Mouse (Mus musculus): ENCODE data around the gene Spty2d1.
"Not testable (repeated sequence)": the region's sequence is repeated elsewhere in the genome, so short reads cannot be mapped to it uniquely, and the experiment has no call there.

Spty2d1 gene

GRCm38 (mm10) chr7:47008168-47008993 is at the start of gene Spty2d1:
Gene Spty2d1, minus strand, starts transcription at chr7:47008411.
- peak; percentile 98 to 99 for DNase-seq (ENCODE audit: low spot score in 2 of 2)

- no peak for DNase-seq (ENCODE audit: low spot score in 2 of 2)
Measured at GRCm38 (mm10) chr7:47056273-47056672, 48.1 kb upstream of the Spty2d1 start.

DNA sequence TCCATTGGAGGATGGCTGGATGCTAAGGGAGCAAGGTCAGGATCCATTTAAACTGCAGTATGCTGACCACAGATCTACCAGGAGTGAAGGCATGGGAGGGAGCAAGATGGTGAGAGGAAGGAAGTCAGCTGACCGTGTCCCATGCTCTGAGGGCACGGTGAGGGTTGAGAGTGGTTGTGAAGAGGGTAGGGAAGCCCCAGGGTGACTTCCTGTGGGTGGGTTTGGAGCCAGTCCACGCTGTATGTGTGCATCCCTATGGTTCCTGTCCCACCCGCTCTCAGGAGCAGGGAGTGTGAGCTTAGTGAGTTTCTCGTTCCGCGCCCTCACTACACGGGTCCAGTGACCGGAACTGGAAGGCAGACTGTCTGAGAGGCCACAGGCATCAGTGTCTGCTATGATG is 47.5 kb upstream of the Spty2d1 start:
- DNase-seq (ENCODE audit: low spot score in 2 of 2): no peak

GRCm38 (mm10) chr7:47054666-47055065 is 46.5 kb upstream of the Spty2d1 start:
- no peak for DNase-seq (ENCODE audit: low spot score in 2 of 2)

- no peak for DNase-seq (ENCODE audit: low spot score in 2 of 2)
Measured at GRCm38 (mm10) chr7:47053287-47053686, 45.1 kb upstream of the Spty2d1 start.

GRCm38 (mm10) chr7:47052276-47052675 is 44.1 kb upstream of the Spty2d1 start:
- no peak for DNase-seq (ENCODE audit: low spot score in 2 of 2)

- no peak for DNase-seq (ENCODE audit: low spot score in 2 of 2)
Measured at GRCm38 (mm10) chr7:47051404-47052151, 43.4 kb upstream of the Spty2d1 start.

DNA sequence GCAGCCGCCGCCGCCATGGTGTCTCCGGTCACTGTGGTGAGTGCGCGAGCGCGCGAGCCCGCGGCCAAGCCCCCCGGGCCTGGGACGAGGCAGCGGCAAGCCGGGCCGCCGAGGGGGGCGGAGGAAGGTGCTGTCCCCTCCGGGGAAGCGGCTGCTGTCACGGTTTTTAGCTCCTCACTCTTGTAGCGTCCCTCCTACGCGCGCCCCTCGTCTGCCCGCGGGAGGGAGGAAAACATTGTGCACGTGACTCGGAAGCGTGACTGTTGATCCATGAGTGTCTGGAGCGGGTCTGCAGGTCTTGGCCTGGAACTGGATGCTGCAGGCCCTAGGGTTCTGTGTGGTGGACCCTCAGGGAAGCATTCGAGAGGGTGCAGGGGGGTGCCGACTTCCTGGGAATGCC is 42.6 kb upstream of the Spty2d1 start:
- peak; percentile 40 to 59 for DNase-seq (ENCODE audit: low spot score in 2 of 2)

GRCm38 (mm10) chr7:47050366-47050765 is 42.2 kb upstream of the Spty2d1 start, which contains the start of gene Tmem86a:
Gene Tmem86a, plus strand, starts transcription at chr7:47050601.
- peak; percentile 88 to 90 for DNase-seq (ENCODE audit: low spot score in 2 of 2)

DNA sequence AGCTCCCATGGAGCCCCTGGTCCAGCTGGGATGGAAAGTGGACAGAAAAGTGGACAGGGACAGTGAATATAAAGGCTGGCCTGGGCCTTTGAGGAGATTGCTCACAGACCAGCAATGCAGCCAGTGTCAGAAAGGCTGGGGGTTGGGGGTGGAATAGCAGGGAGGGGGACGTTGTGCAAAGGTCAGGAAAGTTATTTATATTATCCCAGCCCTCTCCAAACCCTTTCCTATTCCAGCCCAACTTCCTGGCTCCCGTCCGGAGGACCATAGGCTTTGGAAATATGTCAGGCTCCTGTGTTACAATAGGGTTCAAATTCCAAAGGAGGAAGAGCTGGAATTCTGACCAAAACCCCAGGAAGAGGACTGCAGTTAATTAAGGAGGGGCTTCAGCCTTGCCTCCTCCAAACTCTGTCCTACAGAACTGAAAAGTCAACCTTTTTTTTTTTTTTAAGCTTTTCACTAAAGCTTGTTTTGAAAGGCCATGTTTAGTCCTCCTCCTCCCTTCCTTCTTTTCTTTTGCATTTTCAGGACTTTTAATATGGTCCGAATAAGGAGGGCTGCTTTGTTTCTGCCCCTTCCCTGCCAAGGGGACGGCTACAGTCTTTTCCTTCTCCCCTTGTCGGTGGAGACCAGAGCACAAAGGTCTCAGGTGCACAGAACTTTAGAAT is 34.7 kb upstream of the Spty2d1 start:
- DNase-seq (ENCODE audit: low spot score in 2 of 2): no peak

DNA sequence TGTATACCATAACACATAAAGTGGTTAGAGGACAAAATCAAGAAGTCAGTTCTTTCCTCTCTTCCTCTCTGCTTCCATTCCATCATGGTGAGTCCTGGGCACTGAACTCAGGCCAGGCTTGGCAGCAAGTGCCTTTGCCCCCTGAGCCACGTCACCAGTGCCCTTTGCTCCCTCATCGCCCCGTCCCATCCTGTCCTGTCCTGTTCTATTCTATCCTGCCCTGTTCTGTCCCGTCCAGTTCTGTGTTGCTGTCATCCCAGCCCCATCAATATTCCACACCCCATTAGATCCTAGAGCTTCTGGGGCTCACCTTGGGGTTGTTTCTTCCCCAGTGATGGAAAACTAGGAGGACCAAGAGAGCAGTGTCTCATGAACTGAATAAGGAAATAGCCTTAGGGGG is 33.9 kb upstream of the Spty2d1 start:
- DNase-seq (ENCODE audit: low spot score in 2 of 2): no peak

DNA sequence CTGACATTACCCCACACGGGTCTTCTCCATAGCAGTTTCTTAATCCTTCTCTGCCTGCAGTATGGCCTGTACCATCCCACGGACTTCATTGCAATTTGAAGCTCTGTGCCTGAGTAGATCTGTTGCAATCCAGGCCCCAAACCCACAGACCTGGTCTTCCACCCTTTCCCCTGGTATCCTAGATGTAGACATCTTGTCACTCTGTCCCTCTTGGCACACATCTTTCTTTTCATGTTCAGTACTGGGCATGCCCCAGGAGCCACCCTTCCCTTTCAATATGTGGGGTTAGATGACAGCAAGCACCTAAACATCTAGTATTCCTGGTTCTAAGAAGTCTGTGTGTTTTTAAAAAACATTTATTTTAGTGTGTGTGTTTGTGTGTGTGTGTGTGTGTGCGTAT is 33.5 kb upstream of the Spty2d1 start:
- no peak for DNase-seq (ENCODE audit: low spot score in 2 of 2)

DNA sequence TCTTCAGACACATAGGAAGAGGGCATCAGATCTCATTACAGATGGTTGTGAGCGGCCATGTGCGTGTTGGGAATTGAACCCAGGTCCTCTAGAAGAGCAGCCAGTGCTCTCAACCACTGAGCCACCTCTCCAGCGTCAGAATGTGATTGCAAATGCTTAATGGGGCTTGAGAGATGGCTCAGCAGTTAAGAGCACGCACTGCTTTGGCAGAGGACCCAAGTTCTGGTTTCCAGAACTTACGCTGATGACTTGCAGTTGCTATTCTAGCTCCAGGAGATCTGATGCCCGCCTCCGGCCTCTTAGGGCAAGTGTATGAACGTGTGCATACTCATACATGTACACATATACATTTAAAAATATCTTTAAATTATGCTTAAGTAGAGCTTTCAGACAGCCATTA is 27.2 kb upstream of the Spty2d1 start:
- no peak for DNase-seq (ENCODE audit: low spot score in 2 of 2)

DNA sequence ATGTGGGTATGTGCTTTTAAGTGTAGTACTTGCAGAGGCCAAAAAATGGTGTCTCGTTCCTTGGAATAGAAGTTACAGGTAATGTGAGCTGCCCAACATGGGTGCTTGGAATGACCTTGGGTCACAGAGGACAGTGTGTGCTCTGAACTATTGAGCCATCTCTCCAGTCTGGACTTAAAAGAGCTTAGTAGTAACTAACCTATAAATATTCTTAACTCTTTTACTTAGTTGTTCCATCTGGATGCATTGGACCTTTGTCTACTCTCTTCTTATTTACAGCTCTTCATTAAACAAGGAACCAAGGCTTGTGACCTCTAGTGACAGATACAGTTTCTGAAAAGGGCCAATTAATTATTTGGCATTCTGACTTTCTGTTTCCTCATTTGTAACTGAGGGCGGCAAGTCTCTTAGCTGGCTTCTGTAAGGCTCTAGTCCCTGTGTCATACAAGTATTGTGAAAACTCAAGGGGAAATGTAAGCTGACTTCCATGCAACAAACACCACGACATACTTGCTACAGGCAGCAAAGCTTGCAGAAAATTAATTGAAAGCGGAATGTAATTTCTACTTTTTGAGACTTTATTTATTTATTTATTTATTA is 26.7 kb upstream of the Spty2d1 start:
- no peak for DNase-seq (ENCODE audit: low spot score in 2 of 2)

DNA sequence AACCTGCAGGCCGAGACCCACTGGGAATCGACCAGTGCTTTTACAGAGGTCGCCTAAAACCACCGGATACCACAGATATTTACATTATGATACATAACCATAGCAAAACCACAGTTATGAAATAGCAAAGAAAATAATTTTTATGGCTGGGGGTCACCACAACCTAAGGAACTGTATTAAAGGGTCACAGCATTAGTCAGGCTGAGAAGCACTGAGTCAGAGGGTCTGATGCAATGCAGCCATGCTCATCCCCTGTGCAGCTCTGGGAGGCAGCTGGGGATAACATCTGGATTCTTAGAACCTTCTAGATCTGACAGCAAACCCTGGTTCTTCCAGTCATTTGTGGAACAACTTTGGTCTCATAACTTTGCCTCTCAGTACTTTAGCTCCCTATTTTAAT is 23.2 kb upstream of the Spty2d1 start:
- no peak for DNase-seq (ENCODE audit: low spot score in 2 of 2)

DNA sequence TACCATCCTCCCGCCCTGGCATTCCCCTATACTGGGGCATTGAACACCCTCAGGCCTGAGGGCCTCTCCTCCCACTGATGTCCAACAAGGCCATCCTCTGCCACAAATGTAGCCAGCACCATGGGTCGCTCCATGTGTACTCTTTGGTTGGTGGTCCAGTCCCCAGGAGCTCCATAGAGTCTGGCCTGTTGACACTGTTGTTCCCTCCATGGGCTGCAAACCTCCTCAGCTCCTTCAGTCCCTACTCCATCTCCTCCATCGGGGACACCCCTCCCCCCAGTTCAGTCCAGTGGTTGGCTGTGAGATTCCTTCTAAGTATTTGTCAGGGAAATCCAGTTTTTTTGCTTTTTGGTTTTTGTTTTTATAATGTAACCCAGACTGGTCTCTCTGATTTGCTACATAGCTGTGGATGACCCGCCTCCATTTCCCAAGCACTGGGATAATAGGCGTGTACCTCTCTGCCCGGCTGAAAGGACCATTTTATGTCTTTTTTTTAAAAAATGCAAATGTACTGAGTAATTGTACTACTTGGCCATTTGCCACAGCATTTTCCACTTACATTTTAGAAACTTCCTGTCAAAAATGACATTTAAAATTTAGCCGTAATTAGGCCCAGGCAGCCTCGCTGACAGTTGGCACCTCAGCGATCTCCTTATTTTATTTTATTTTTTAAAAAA is 22.4 kb upstream of the Spty2d1 start:
- no peak for DNase-seq (ENCODE audit: low spot score in 2 of 2)

DNA sequence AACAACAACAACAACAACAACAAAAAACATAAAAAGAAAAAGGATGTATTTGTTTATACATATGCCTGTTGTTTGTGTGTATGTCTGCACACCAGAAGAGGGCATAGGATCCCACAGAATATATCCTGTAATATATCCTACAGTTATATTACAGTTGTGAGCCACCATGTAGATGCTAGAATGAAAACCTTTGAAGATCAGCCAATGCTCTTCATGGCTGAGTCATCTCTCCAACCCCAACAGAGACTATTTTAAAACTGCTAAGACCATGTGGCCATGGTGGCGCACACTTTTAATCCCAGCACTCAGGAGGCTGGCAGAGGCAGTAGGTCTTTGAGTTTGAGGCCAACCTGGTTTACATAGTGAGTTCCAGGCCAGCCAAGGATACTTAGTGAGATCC is 19.3 kb upstream of the Spty2d1 start:
- DNase-seq (ENCODE audit: low spot score in 2 of 2): no peak

DNA sequence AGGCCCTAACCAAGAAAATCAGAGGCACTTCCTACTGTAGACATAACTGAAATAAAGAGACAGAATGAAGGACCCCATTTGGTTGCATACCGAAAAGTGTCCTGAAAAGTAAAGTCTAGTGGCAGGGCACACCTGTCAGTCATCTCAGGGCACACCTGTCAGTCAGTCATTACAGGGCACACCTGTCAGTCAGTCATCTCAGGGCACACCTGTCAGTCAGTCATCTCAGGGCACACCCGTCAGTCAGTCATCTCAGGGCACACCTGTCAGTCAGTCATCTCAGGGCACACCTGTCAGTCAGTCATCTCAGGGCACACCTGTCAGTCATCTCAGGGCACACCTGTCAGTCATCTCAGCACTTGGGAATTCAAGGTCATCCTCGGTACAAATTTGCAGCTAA is 18.7 kb upstream of the Spty2d1 start:
- DNase-seq (ENCODE audit: low spot score in 2 of 2): not testable (repeated sequence)

GRCm38 (mm10) chr7:47025429-47025828 is 17.2 kb upstream of the Spty2d1 start:
- DNase-seq (ENCODE audit: low spot score in 2 of 2): no peak

DNA sequence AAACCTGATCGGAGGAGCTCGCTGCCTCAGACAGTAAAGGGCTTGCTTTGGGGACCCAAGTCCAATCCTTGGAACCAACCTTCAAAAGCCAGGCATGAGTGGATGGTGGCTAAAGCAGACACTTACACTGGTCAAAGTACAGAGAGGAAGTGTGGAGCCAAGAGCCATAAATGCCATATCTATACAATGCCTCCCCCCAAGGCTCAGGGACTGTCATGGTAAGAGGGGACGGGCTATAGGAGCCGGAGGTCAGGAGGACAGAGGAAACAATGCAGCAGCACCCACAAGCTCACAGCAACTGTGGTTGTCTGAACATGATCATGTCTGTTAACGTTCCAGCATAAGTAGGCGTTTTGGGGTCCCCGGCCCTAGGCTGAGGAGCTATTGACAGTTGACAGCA is 16.2 kb upstream of the Spty2d1 start:
- DNase-seq (ENCODE audit: low spot score in 2 of 2): no peak

- peak; percentile 87 to 89 for DNase-seq (ENCODE audit: low spot score in 2 of 2)
Measured at GRCm38 (mm10) chr7:47023530-47023929, 15.3 kb upstream of the Spty2d1 start.

GRCm38 (mm10) chr7:47022482-47022881 is 14.3 kb upstream of the Spty2d1 start:
- no peak for DNase-seq (ENCODE audit: low spot score in 2 of 2)
